Mouse (Mus musculus): Measurements from ENCODE around the gene Wif1. TPM values are rescaled to one million over a fixed set of nuclear protein-coding genes. Genes with fewer than 3 reads are reported as not detected.

The Wif1 gene
- polyA plus RNA-seq, 1 experiment from 2014 or later: 1.1 TPM

- no peak overlapping the region for H3K4me2 ChIP-seq
- no peak overlapping the region for H3K27ac ChIP-seq (ENCODE audit: low read depth, low read length)
- ATAC-seq (replicated peaks; ENCODE audit: insufficient number of reproducible peaks, low FRiP score, low TSS enrichment): no peak
- peaks cover 8% of the 10 kb centered on the region for H3K4me1 ChIP-seq (ENCODE audit: control insufficient read depth, insufficient read depth, low read length)
- H3K4me3 ChIP-seq (ENCODE audit: low read depth, low read length): no peak overlapping the region
- no peaks in the 10 kb centered on the region for H3K27me3 ChIP-seq (ENCODE audit: control insufficient read depth, insufficient read depth, low read length)
- WGBS (ENCODE audit: insufficient replicate concordance): 85% methylated on average over 5 of the region's 5 CpGs
- H3K9ac ChIP-seq (ENCODE audit: low read depth, low read length): no peak overlapping the region
- no peaks in the 10 kb centered on the region for H3K36me3 ChIP-seq (ENCODE audit: control insufficient read depth, insufficient read depth, low read length)
- no peaks in the 10 kb centered on the region for H3K9me3 ChIP-seq (replicated peaks; ENCODE audit: control insufficient read depth, low read length)
These were observed 27.6 kb downstream of the Wif1 start for GRCm38 (mm10) chr10:121061336-121061835.

GRCm38 (mm10) chr10:121062704-121063103 is 28.9 kb downstream of the Wif1 start:
- Histone ChIP-seq H3K4me3 (ENCODE audit: low read depth, low read length) (no peak overlapping the region), H3K9ac (ENCODE audit: low read depth, low read length) (no peak overlapping the region), H3K4me2 (no peak overlapping the region), H3K27ac (ENCODE audit: low read depth, low read length) (no peak overlapping the region), H3K27me3 (ENCODE audit: control insufficient read depth, insufficient read depth, low read length) (no peaks in the 10 kb centered on the region), H3K36me3 (ENCODE audit: control insufficient read depth, insufficient read depth, low read length) (no peaks in the 10 kb centered on the region), H3K4me1 (ENCODE audit: control insufficient read depth, insufficient read depth, low read length) (0 out of 2 replicates have a peak, but pooled peaks cover 2% of the 10 kb centered on the region), H3K9me3 (replicated peaks; ENCODE audit: control insufficient read depth, low read length) (no peaks in the 10 kb centered on the region)
- ATAC-seq (replicated peaks; ENCODE audit: insufficient number of reproducible peaks, low FRiP score, low TSS enrichment): no peak
- 86% methylated on average over 8 of the region's 8 CpGs for WGBS (ENCODE audit: insufficient replicate concordance)

- no peaks in the 10 kb centered on the region for H3K4me1 ChIP-seq (ENCODE audit: control insufficient read depth, insufficient read depth, low read length)
- no peaks in the 10 kb centered on the region for H3K27me3 ChIP-seq (ENCODE audit: control insufficient read depth, insufficient read depth, low read length)
- no peak overlapping the region for H3K4me3 ChIP-seq (ENCODE audit: low read depth, low read length)
- no peak for ATAC-seq (replicated peaks; ENCODE audit: insufficient number of reproducible peaks, low FRiP score, low TSS enrichment)
- H3K9ac ChIP-seq (ENCODE audit: low read depth, low read length): no peak overlapping the region
- H3K9me3 ChIP-seq (replicated peaks; ENCODE audit: control insufficient read depth, low read length): no peaks in the 10 kb centered on the region
- no peak overlapping the region for H3K4me2 ChIP-seq
- WGBS (ENCODE audit: insufficient replicate concordance): 90% methylated on average over 7 of the region's 7 CpGs
- H3K36me3 ChIP-seq (ENCODE audit: control insufficient read depth, insufficient read depth, low read length): no peaks in the 10 kb centered on the region
- H3K27ac ChIP-seq (ENCODE audit: low read depth, low read length): no peak overlapping the region
These were observed 33.7 kb downstream of the Wif1 start for GRCm38 (mm10) chr10:121067416-121067951.

- H3K4me2 ChIP-seq: no peak overlapping the region
- H3K9ac ChIP-seq (ENCODE audit: low read depth, low read length): no peak overlapping the region
- H3K36me3 ChIP-seq (ENCODE audit: control insufficient read depth, insufficient read depth, low read length): no peaks in the 10 kb centered on the region
- no peak for ATAC-seq (replicated peaks; ENCODE audit: insufficient number of reproducible peaks, low FRiP score, low TSS enrichment)
- 56% methylated on average over 1 of the region's 1 CpGs for WGBS (ENCODE audit: insufficient replicate concordance)
- no peak overlapping the region for H3K4me3 ChIP-seq (ENCODE audit: low read depth, low read length)
- H3K9me3 ChIP-seq (replicated peaks; ENCODE audit: control insufficient read depth, low read length): no peaks in the 10 kb centered on the region
- H3K27me3 ChIP-seq (ENCODE audit: control insufficient read depth, insufficient read depth, low read length): no peaks in the 10 kb centered on the region
- H3K4me1 ChIP-seq (ENCODE audit: control insufficient read depth, insufficient read depth, low read length): no peaks in the 10 kb centered on the region
- no peak overlapping the region for H3K27ac ChIP-seq (ENCODE audit: low read depth, low read length)
These were observed 34.2 kb downstream of the Wif1 start for GRCm38 (mm10) chr10:121068003-121068402.

GRCm38 (mm10) chr10:121070742-121071141 is 37.0 kb downstream of the Wif1 start:
- Histone ChIP-seq H3K27ac (ENCODE audit: low read depth, low read length) (no peak overlapping the region), H3K9ac (ENCODE audit: low read depth, low read length) (no peak overlapping the region), H3K27me3 (ENCODE audit: control insufficient read depth, insufficient read depth, low read length) (no peaks in the 10 kb centered on the region), H3K4me2 (no peak overlapping the region), H3K9me3 (replicated peaks; ENCODE audit: control insufficient read depth, low read length) (no peaks in the 10 kb centered on the region), H3K36me3 (ENCODE audit: control insufficient read depth, insufficient read depth, low read length) (no peaks in the 10 kb centered on the region), H3K4me1 (ENCODE audit: control insufficient read depth, insufficient read depth, low read length) (no peaks in the 10 kb centered on the region), H3K4me3 (ENCODE audit: low read depth, low read length) (no peak overlapping the region)
- WGBS (ENCODE audit: insufficient replicate concordance): 67% methylated on average over 7 of the region's 7 CpGs
- ATAC-seq (replicated peaks; ENCODE audit: insufficient number of reproducible peaks, low FRiP score, low TSS enrichment): no peak

GRCm38 (mm10) chr10:121080500-121080899 is 46.7 kb downstream of the Wif1 start:
- H3K36me3 ChIP-seq (ENCODE audit: control insufficient read depth, insufficient read depth, low read length): no peaks in the 10 kb centered on the region
- no peak for ATAC-seq (replicated peaks; ENCODE audit: insufficient number of reproducible peaks, low FRiP score, low TSS enrichment)
- no peak overlapping the region for H3K4me3 ChIP-seq (ENCODE audit: low read depth, low read length)
- H3K27me3 ChIP-seq (ENCODE audit: control insufficient read depth, insufficient read depth, low read length): no peaks in the 10 kb centered on the region
- WGBS (ENCODE audit: insufficient replicate concordance): 80% methylated on average over 9 of the region's 9 CpGs
- H3K9me3 ChIP-seq (replicated peaks; ENCODE audit: control insufficient read depth, low read length): no peaks in the 10 kb centered on the region; the same call in 1 of the 2 replicates
- H3K4me2 ChIP-seq: no peak overlapping the region
- no peaks in the 10 kb centered on the region for H3K4me1 ChIP-seq (ENCODE audit: control insufficient read depth, insufficient read depth, low read length)
- no peak overlapping the region for H3K27ac ChIP-seq (ENCODE audit: low read depth, low read length)
- H3K9ac ChIP-seq (ENCODE audit: low read depth, low read length): no peak overlapping the region

- no peak overlapping the region for H3K4me2 ChIP-seq
- H3K4me1 ChIP-seq (ENCODE audit: control insufficient read depth, insufficient read depth, low read length): no peaks in the 10 kb centered on the region
- H3K27me3 ChIP-seq (ENCODE audit: control insufficient read depth, insufficient read depth, low read length): no peaks in the 10 kb centered on the region
- H3K9me3 ChIP-seq (replicated peaks; ENCODE audit: control insufficient read depth, low read length): no peaks in the 10 kb centered on the region
- H3K36me3 ChIP-seq (ENCODE audit: control insufficient read depth, insufficient read depth, low read length): no peaks in the 10 kb centered on the region
- WGBS (ENCODE audit: insufficient replicate concordance): 77% methylated on average over 4 of the region's 4 CpGs
- no peak overlapping the region for H3K4me3 ChIP-seq (ENCODE audit: low read depth, low read length)
- H3K9ac ChIP-seq (ENCODE audit: low read depth, low read length): no peak overlapping the region
- no peak overlapping the region for H3K27ac ChIP-seq (ENCODE audit: low read depth, low read length)
- ATAC-seq (replicated peaks; ENCODE audit: insufficient number of reproducible peaks, low FRiP score, low TSS enrichment): no peak
These were observed 49.1 kb downstream of the Wif1 start for GRCm38 (mm10) chr10:121082881-121083280.

GRCm38 (mm10) chr10:121083512-121083911 is 49.8 kb downstream of the Wif1 start:
- H3K4me2 ChIP-seq: no peak overlapping the region
- no peak overlapping the region for H3K9ac ChIP-seq (ENCODE audit: low read depth, low read length)
- H3K27me3 ChIP-seq (ENCODE audit: control insufficient read depth, insufficient read depth, low read length): no peaks in the 10 kb centered on the region
- H3K4me1 ChIP-seq (ENCODE audit: control insufficient read depth, insufficient read depth, low read length): no peaks in the 10 kb centered on the region
- WGBS (ENCODE audit: insufficient replicate concordance): 54% methylated on average over 10 of the region's 10 CpGs
- no peaks in the 10 kb centered on the region for H3K36me3 ChIP-seq (ENCODE audit: control insufficient read depth, insufficient read depth, low read length)
- H3K9me3 ChIP-seq (replicated peaks; ENCODE audit: control insufficient read depth, low read length): no peaks in the 10 kb centered on the region
- ATAC-seq (replicated peaks; ENCODE audit: insufficient number of reproducible peaks, low FRiP score, low TSS enrichment): no peak
- H3K27ac ChIP-seq (ENCODE audit: low read depth, low read length): no peak overlapping the region
- no peak overlapping the region for H3K4me3 ChIP-seq (ENCODE audit: low read depth, low read length)

- no peak overlapping the region for H3K4me2 ChIP-seq
- no peaks in the 10 kb centered on the region for H3K9me3 ChIP-seq (replicated peaks; ENCODE audit: control insufficient read depth, low read length)
- WGBS (ENCODE audit: insufficient replicate concordance): 78% methylated on average over 5 of the region's 5 CpGs
- no peak for ATAC-seq (replicated peaks; ENCODE audit: insufficient number of reproducible peaks, low FRiP score, low TSS enrichment)
- H3K36me3 ChIP-seq (ENCODE audit: control insufficient read depth, insufficient read depth, low read length): no peaks in the 10 kb centered on the region
- H3K4me1 ChIP-seq (ENCODE audit: control insufficient read depth, insufficient read depth, low read length): peaks cover 3% of the 10 kb centered on the region; the same call in 1 of the 2 replicates
- H3K27ac ChIP-seq (ENCODE audit: low read depth, low read length): no peak overlapping the region
- no peak overlapping the region for H3K4me3 ChIP-seq (ENCODE audit: low read depth, low read length)
- no peak overlapping the region for H3K9ac ChIP-seq (ENCODE audit: low read depth, low read length)
- no peaks in the 10 kb centered on the region for H3K27me3 ChIP-seq (ENCODE audit: control insufficient read depth, insufficient read depth, low read length)
These were observed 54.9 kb downstream of the Wif1 start for GRCm38 (mm10) chr10:121088679-121089078.
